Mouse (Mus musculus): ENCODE results near the gene Isg20l2. TPM values are rescaled to one million over a fixed set of nuclear protein-coding genes. Genes with fewer than 3 reads are reported as not detected.

Gene Isg20l2
- polyA plus RNA-seq, 1 experiment, result 14.3 TPM

- Histone ChIP-seq H3K36me3 (ENCODE audit: control insufficient read depth, insufficient read depth, low read length) (peaks cover 23% of the 10 kb centered on the region), H3K4me3 (ENCODE audit: extremely low read depth, insufficient read depth, insufficient read length) (peak overlapping the region; percentile 18; the same call in 1 of the 2 replicates), H3K27me3 (ENCODE audit: control insufficient read depth, insufficient read depth, low read length) (no peaks in the 10 kb centered on the region), H3K4me1 (ENCODE audit: control insufficient read depth, insufficient read depth, insufficient read length) (no peaks in the 10 kb centered on the region), H3K27ac (ENCODE audit: insufficient read depth, low read length) (no peak overlapping the region)
- no peak for TF ChIP-seq POLR2A (IDR thresholded peaks at IDR 0.05; ENCODE audit: low read depth, low read length)
- no peak for TF ChIP-seq CTCF (IDR thresholded peaks at IDR 0.05; ENCODE audit: extremely low read depth, insufficient read depth, insufficient read length, insufficient replicate concordance)
- no peak for DNase-seq (ENCODE audit: low read depth in 1 of 2, low spot score in 2 of 2)
- WGBS, result 63% methylated on average over 9 of the region's 9 CpGs
Observed at GRCm38 (mm10) chr3:87920270-87920943, 9.7 kb upstream of the Isg20l2 start.

DNA sequence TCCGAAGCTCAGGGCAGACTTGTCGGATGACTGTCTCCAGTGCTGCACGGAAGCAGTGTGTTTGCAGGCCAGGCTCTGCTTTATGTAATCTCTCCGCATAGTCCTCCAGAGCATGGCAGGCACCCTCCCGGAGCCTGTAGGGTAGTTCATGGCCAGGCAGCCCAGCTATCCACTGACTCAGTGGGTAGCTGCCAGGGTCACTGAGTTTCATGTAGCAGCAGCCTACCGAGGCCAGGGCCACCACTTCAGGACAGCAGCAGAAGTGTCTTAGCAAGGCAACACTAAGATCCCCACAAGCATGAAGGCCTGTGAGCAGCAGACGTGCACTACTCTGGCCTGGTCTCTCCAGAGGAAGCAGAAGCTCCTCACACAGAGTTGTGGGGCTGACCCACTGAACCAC, 5.1 kb upstream of the Isg20l2 start:
- Histone ChIP-seq H3K27me3 (ENCODE audit: control insufficient read depth, insufficient read depth, low read length) (no peaks in the 10 kb centered on the region), H3K36me3 (ENCODE audit: control insufficient read depth, insufficient read depth, low read length) (peaks cover 27% of the 10 kb centered on the region), H3K27ac (ENCODE audit: insufficient read depth, low read length) (no peak overlapping the region), H3K4me3 (ENCODE audit: extremely low read depth, insufficient read depth, insufficient read length) (no peak overlapping the region), H3K4me1 (ENCODE audit: control insufficient read depth, insufficient read depth, insufficient read length) (no peaks in the 10 kb centered on the region; the same call in 1 of the 2 replicates)
- WGBS, result 96% methylated on average over 7 of the region's 7 CpGs
- no peak for DNase-seq (ENCODE audit: low read depth in 1 of 2, low spot score in 2 of 2)
- TF ChIP-seq POLR2A (IDR thresholded peaks at IDR 0.05; ENCODE audit: low read depth, low read length) (no peak), CTCF (IDR thresholded peaks at IDR 0.05; ENCODE audit: extremely low read depth, insufficient read depth, insufficient read length, insufficient replicate concordance) (no peak)

DNA sequence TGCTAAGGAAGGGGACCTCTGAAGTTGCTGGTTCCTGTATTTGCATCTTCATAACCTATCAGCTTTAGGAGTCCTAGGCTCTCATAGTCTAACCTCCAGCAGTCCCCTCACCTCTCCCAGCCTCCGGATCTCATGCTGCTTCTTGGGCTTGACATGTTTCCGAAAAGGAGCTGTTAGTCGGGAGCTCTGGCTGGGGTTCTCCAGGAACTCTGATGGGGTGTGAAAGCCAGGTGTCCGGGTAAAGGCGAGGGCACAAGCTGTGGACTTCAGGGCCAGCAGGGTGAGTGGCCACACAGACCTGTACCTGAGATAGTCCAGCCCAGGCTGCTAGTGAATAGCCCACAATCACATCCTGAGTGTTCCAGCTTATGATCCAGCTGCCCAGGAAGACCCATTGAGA, 2.7 kb upstream of the Isg20l2 start:
- DNase-seq (ENCODE audit: low read depth in 1 of 2, low spot score in 2 of 2), result no peak
- Histone ChIP-seq H3K27ac (ENCODE audit: insufficient read depth, low read length) (no peak overlapping the region), H3K27me3 (ENCODE audit: control insufficient read depth, insufficient read depth, low read length) (no peaks in the 10 kb centered on the region), H3K4me3 (ENCODE audit: extremely low read depth, insufficient read depth, insufficient read length) (no peak overlapping the region), H3K4me1 (ENCODE audit: control insufficient read depth, insufficient read depth, insufficient read length) (peaks cover 6% of the 10 kb centered on the region; the same call in 1 of the 2 replicates), H3K36me3 (ENCODE audit: control insufficient read depth, insufficient read depth, low read length) (peaks cover 26% of the 10 kb centered on the region)
- no peak for TF ChIP-seq CTCF (IDR thresholded peaks at IDR 0.05; ENCODE audit: extremely low read depth, insufficient read depth, insufficient read length, insufficient replicate concordance)
- no peak for TF ChIP-seq POLR2A (IDR thresholded peaks at IDR 0.05; ENCODE audit: low read depth, low read length)
- WGBS, result 95% methylated on average over 5 of the region's 5 CpGs

- peaks cover 6% of the 10 kb centered on the region; the same call in 1 of the 2 replicates for H3K4me1 ChIP-seq (ENCODE audit: control insufficient read depth, insufficient read depth, insufficient read length)
- 3% methylated on average over 26 of the region's 26 CpGs for WGBS
- no peak for TF ChIP-seq POLR2A (IDR thresholded peaks at IDR 0.05; ENCODE audit: low read depth, low read length)
- TF ChIP-seq CTCF (IDR thresholded peaks at IDR 0.05; ENCODE audit: extremely low read depth, insufficient read depth, insufficient read length, insufficient replicate concordance), result no peak
- H3K27ac ChIP-seq (ENCODE audit: insufficient read depth, low read length), result peak overlapping the region; percentile 71
- no peaks in the 10 kb centered on the region for H3K27me3 ChIP-seq (ENCODE audit: control insufficient read depth, insufficient read depth, low read length)
- H3K36me3 ChIP-seq (ENCODE audit: control insufficient read depth, insufficient read depth, low read length), result peaks cover 22% of the 10 kb centered on the region
- DNase-seq (ENCODE audit: low read depth in 1 of 2, low spot score in 2 of 2), result no peak
- peak overlapping the region; percentile 93 for H3K4me3 ChIP-seq (ENCODE audit: extremely low read depth, insufficient read depth, insufficient read length)
Observed at GRCm38 (mm10) chr3:87929341-87930077, 605 bp upstream of the Isg20l2 start.

GRCm38 (mm10) chr3:87934026-87934425, 3.9 kb downstream of the Isg20l2 start:
- no peak overlapping the region for H3K27ac ChIP-seq (ENCODE audit: insufficient read depth, low read length)
- H3K4me1 ChIP-seq (ENCODE audit: control insufficient read depth, insufficient read depth, insufficient read length), result peaks cover 6% of the 10 kb centered on the region; the same call in 1 of the 2 replicates
- H3K27me3 ChIP-seq (ENCODE audit: control insufficient read depth, insufficient read depth, low read length), result no peaks in the 10 kb centered on the region
- 84% methylated on average over 5 of the region's 5 CpGs for WGBS
- TF ChIP-seq CTCF (IDR thresholded peaks at IDR 0.05; ENCODE audit: extremely low read depth, insufficient read depth, insufficient read length, insufficient replicate concordance), result no peak
- no peak for TF ChIP-seq POLR2A (IDR thresholded peaks at IDR 0.05; ENCODE audit: low read depth, low read length)
- DNase-seq (ENCODE audit: low read depth in 1 of 2, low spot score in 2 of 2), result no peak
- peaks cover 28% of the 10 kb centered on the region for H3K36me3 ChIP-seq (ENCODE audit: control insufficient read depth, insufficient read depth, low read length)
- H3K4me3 ChIP-seq (ENCODE audit: extremely low read depth, insufficient read depth, insufficient read length), result no peak overlapping the region

- no peak overlapping the region for H3K27ac ChIP-seq (ENCODE audit: insufficient read depth, low read length)
- no peaks in the 10 kb centered on the region for H3K27me3 ChIP-seq (ENCODE audit: control insufficient read depth, insufficient read depth, low read length)
- H3K4me3 ChIP-seq (ENCODE audit: extremely low read depth, insufficient read depth, insufficient read length), result no peak overlapping the region
- H3K36me3 ChIP-seq (ENCODE audit: control insufficient read depth, insufficient read depth, low read length), result peaks cover 32% of the 10 kb centered on the region
- TF ChIP-seq POLR2A (IDR thresholded peaks at IDR 0.05; ENCODE audit: low read depth, low read length), result no peak
- TF ChIP-seq CTCF (IDR thresholded peaks at IDR 0.05; ENCODE audit: extremely low read depth, insufficient read depth, insufficient read length, insufficient replicate concordance), result no peak
- DNase-seq (ENCODE audit: low read depth in 1 of 2, low spot score in 2 of 2), result no peak
- 92% methylated on average over 4 of the region's 4 CpGs for WGBS
- peaks cover 6% of the 10 kb centered on the region; the same call in 1 of the 2 replicates for H3K4me1 ChIP-seq (ENCODE audit: control insufficient read depth, insufficient read depth, insufficient read length)
Observed at GRCm38 (mm10) chr3:87934501-87934900, 4.4 kb downstream of the Isg20l2 start.
